Mouse (Mus musculus): Measurements from ENCODE around the gene Jak2. TPM values are rescaled to one million over a fixed set of nuclear protein-coding genes. Genes with fewer than 3 reads are reported as not detected.

Jak2 gene
- 11.7 and 13.4 TPM in 2 replicates for polyA plus RNA-seq (2012; rRNA removed)

- DNase-seq (ENCODE audit: low read depth), result no peak
These were observed at the start of gene Jak2 for GRCm38 (mm10) chr19:29251191-29251957. TSS of gene Jak2 (plus strand) at chr19:29251828.

- DNase-seq (ENCODE audit: low read depth), result no peak
These were observed 48.3 kb upstream of the Jak2 start for GRCm38 (mm10) chr19:29203337-29203736.

GRCm38 (mm10) chr19:29204583-29204982, 47.0 kb upstream of the Jak2 start:
- no peak for DNase-seq (ENCODE audit: low read depth)

- no peak for DNase-seq (ENCODE audit: low read depth)
These were observed 46.4 kb upstream of the Jak2 start for GRCm38 (mm10) chr19:29205267-29205666.

GRCm38 (mm10) chr19:29209898-29210297, 41.7 kb upstream of the Jak2 start:
- DNase-seq (ENCODE audit: low read depth), result no peak

- no peak for DNase-seq (ENCODE audit: low read depth)
These were observed 41.3 kb upstream of the Jak2 start for GRCm38 (mm10) chr19:29210319-29210718.

- no peak for DNase-seq (ENCODE audit: low read depth)
These were observed 35.7 kb upstream of the Jak2 start for GRCm38 (mm10) chr19:29215811-29216509.

GRCm38 (mm10) chr19:29221867-29222266, 29.8 kb upstream of the Jak2 start:
- DNase-seq (ENCODE audit: low read depth), result no peak

GRCm38 (mm10) chr19:29224968-29225367, 26.7 kb upstream of the Jak2 start:
- no peak for DNase-seq (ENCODE audit: low read depth)

GRCm38 (mm10) chr19:29226996-29227395, 24.6 kb upstream of the Jak2 start:
- DNase-seq (ENCODE audit: low read depth), result no peak

- no peak for DNase-seq (ENCODE audit: low read depth)
These were observed 23.6 kb upstream of the Jak2 start for GRCm38 (mm10) chr19:29227941-29228590.

GRCm38 (mm10) chr19:29228989-29229388, 22.6 kb upstream of the Jak2 start:
- no peak for DNase-seq (ENCODE audit: low read depth)

- DNase-seq (ENCODE audit: low read depth), result no peak
These were observed 18.9 kb upstream of the Jak2 start for GRCm38 (mm10) chr19:29232738-29233137.

GRCm38 (mm10) chr19:29236658-29237385, 14.8 kb upstream of the Jak2 start:
- no peak for DNase-seq (ENCODE audit: low read depth)

GRCm38 (mm10) chr19:29238171-29238570, 13.5 kb upstream of the Jak2 start:
- no peak for DNase-seq (ENCODE audit: low read depth)

GRCm38 (mm10) chr19:29239513-29240235, 12.0 kb upstream of the Jak2 start:
- DNase-seq (ENCODE audit: low read depth), result no peak

- DNase-seq (ENCODE audit: low read depth), result no peak
These were observed 11.0 kb upstream of the Jak2 start for GRCm38 (mm10) chr19:29240676-29241075.

- DNase-seq (ENCODE audit: low read depth), result no peak
These were observed 10.0 kb upstream of the Jak2 start for GRCm38 (mm10) chr19:29241581-29241980.

GRCm38 (mm10) chr19:29249933-29250332, 1.7 kb upstream of the Jak2 start:
- DNase-seq (ENCODE audit: low read depth), result no peak

- no peak for DNase-seq (ENCODE audit: low read depth)
These were observed 552 bp downstream of the Jak2 start for GRCm38 (mm10) chr19:29251958-29252801.
